Mouse (Mus musculus) MEL (cell line): ENCODE measurements at regions not wholly inside any gene's neighbourhood (a gene's known extent, or its start where the extent isn't known, plus 50 kb on each side); places are given as distances from the start of the nearest gene placed in this dataset.

Experiments
- DNase-seq: peaks from one replicate; pipeline ENCODE4 v3.0.0; 2011; ENCODE audit warnings: low read depth, low spot score
- H3K27ac ChIP-seq: 2 replicates; pipeline ENCODE4 v1.5.1; 2012; ENCODE audit warnings: low read depth, mild to moderate bottlenecking, control low read depth, low read length, moderate library complexity; ENCODE audit not compliant: control insufficient read depth
- H3K27me3 ChIP-seq, 2 experiments: fragments of 150-350 bp in 1 of 2; sonication (generic) in 1 of 2; 2 replicates each; pipeline ENCODE4 v1.6.1; 2012; ENCODE audit warnings: low read length in 2 of 2, mild to moderate bottlenecking in 2 of 2, improper control_type of control experiment in 1 of 2, moderate library complexity in 1 of 2; ENCODE audit not compliant: insufficient read depth in 2 of 2, control insufficient read depth in 1 of 2
- H3K36me3 ChIP-seq, 2 experiments: 2 replicates each; pipeline ENCODE4 v1.6.1; 2012 to 2014; ENCODE audit warnings: low read length in 2 of 2, improper control_type of control experiment in 1 of 2, inconsistent platforms in 1 of 2, mild to moderate bottlenecking in 1 of 2; ENCODE audit not compliant: insufficient read depth in 2 of 2, control insufficient read depth in 1 of 2
- H3K4me1 ChIP-seq, 2 experiments: fragments of 150-350 bp in 1 of 2; sonication (generic) in 1 of 2; 2 replicates each; pipeline ENCODE4 v1.6.1; 2012; ENCODE audit warnings: low read length in 2 of 2, improper control_type of control experiment in 1 of 2, mild to moderate bottlenecking in 1 of 2; ENCODE audit not compliant: insufficient read depth in 2 of 2, control insufficient read depth in 1 of 2
- H3K4me3 ChIP-seq, 2 experiments: fragments of 150-350 bp in 1 of 2; sonication (generic) in 1 of 2; 2 replicates each; pipeline ENCODE4 v1.5.1; 2012; ENCODE audit warnings: low read depth in 2 of 2, low read length in 2 of 2, mild to moderate bottlenecking in 2 of 2, moderate library complexity in 2 of 2, control low read depth in 1 of 2, improper control_type of control experiment in 1 of 2; ENCODE audit not compliant: control insufficient read depth in 1 of 2, insufficient read depth in 1 of 2
- H3K79me2 ChIP-seq: 2 replicates; pipeline ENCODE4 v1.6.1; 2012; ENCODE audit warnings: mild to moderate bottlenecking, low read length, moderate library complexity; ENCODE audit not compliant: control insufficient read depth, poor library complexity, insufficient read depth
- H3K9ac ChIP-seq: 2 replicates; pipeline ENCODE4 v1.6.1; 2012; ENCODE audit warnings: low read depth, mild to moderate bottlenecking, control low read depth, low read length, moderate library complexity; ENCODE audit not compliant: control insufficient read depth, poor library complexity, severe bottlenecking
- H3K9me3 ChIP-seq: fragments of 150-350 bp; sonication (generic); replicated peaks from 2 replicates; pipeline ENCODE4 v1.6.1; 2012; ENCODE audit warnings: mild to moderate bottlenecking, low read length, improper control_type of control experiment, moderate library complexity; ENCODE audit not compliant: insufficient read depth
- BHLHE40 ChIP-seq: IDR thresholded peaks from 2 replicates; pipeline ENCODE4 v1.6.1; 2012; ENCODE audit warnings: low read depth, mild to moderate bottlenecking, inconsistent platforms, low read length, improper control_type of control experiment, borderline replicate concordance
- CHD1 ChIP-seq: IDR thresholded peaks from 2 replicates; pipeline ENCODE4 v1.6.1; 2012; ENCODE audit warnings: low read depth, mild to moderate bottlenecking, inconsistent platforms, low read length, improper control_type of control experiment
- CHD2 ChIP-seq: IDR thresholded peaks from 2 replicates; pipeline ENCODE4 v1.6.1; 2011; ENCODE audit warnings: low read length, improper control_type of control experiment
- CTCF ChIP-seq, 3 experiments: IDR thresholded peaks in 2 of 3; conservative IDR thresholded peaks in 1 of 3; 2 replicates each; pipeline ENCODE4 v1.5.1; 2011 to 2012; ENCODE audit warnings: low read length in 3 of 3, low read depth in 2 of 3, mild to moderate bottlenecking in 2 of 3, improper control_type of control experiment in 1 of 3, inconsistent platforms in 1 of 3, mixed read lengths in 1 of 3, moderate library complexity in 1 of 3; ENCODE audit not compliant: control insufficient read depth in 1 of 3, insufficient read depth in 1 of 3, poor library complexity in 1 of 3, severe bottlenecking in 1 of 3
- EP300 ChIP-seq, 2 experiments: IDR thresholded peaks; 2 replicates each; pipeline ENCODE4 v1.6.1; 2011; ENCODE audit warnings: improper control_type of control experiment in 2 of 2, low read length in 2 of 2, low read depth in 1 of 2, mild to moderate bottlenecking in 1 of 2
- GABPA ChIP-seq: IDR thresholded peaks from 2 replicates; pipeline ENCODE4 v1.6.1; 2012; ENCODE audit warnings: low read depth, mild to moderate bottlenecking, inconsistent platforms, low read length, improper control_type of control experiment, moderate library complexity
- MAZ ChIP-seq: IDR thresholded peaks from 2 replicates; pipeline ENCODE4 v1.6.1; 2012; ENCODE audit warnings: low read depth, mild to moderate bottlenecking, inconsistent platforms, low read length, improper control_type of control experiment
- MEF2A ChIP-seq: IDR thresholded peaks from 2 replicates; pipeline ENCODE4 v1.6.1; 2014; ENCODE audit warnings: low read depth, mild to moderate bottlenecking, inconsistent platforms, low read length, improper control_type of control experiment; ENCODE audit not compliant: poor library complexity, insufficient replicate concordance, severe bottlenecking; ENCODE audit errors: extremely low read depth
- MYB ChIP-seq: IDR thresholded peaks from 2 replicates; pipeline ENCODE4 v1.6.1; 2011; ENCODE audit warnings: mild to moderate bottlenecking, low read depth, low read length, improper control_type of control experiment
- MYC ChIP-seq: IDR thresholded peaks from 2 replicates; pipeline ENCODE4 v1.6.1; 2011; ENCODE audit warnings: low read depth, mild to moderate bottlenecking, low read length, improper control_type of control experiment, moderate library complexity
- NELFE ChIP-seq: IDR thresholded peaks from 2 replicates; pipeline ENCODE4 v1.6.1; 2011; ENCODE audit warnings: low read depth, low read length, improper control_type of control experiment
- NRF1 ChIP-seq: IDR thresholded peaks from 2 replicates; pipeline ENCODE4 v1.6.1; 2014; ENCODE audit warnings: low read depth, mild to moderate bottlenecking, inconsistent platforms, low read length, improper control_type of control experiment, moderate library complexity; ENCODE audit not compliant: poor library complexity, insufficient read depth, severe bottlenecking
- POLR2A ChIP-seq, 2 experiments: IDR thresholded peaks; 2 replicates each; pipeline ENCODE4 v1.6.1; 2011 to 2012; ENCODE audit warnings: low read length in 2 of 2, mild to moderate bottlenecking in 2 of 2, control low read depth in 1 of 2, improper control_type of control experiment in 1 of 2, low read depth in 1 of 2, moderate library complexity in 1 of 2; ENCODE audit not compliant: control insufficient read depth in 1 of 2, insufficient read depth in 1 of 2, poor library complexity in 1 of 2
- RAD21 ChIP-seq: IDR thresholded peaks from 2 replicates; pipeline ENCODE4 v1.6.1; 2011; ENCODE audit warnings: mild to moderate bottlenecking, low read depth, low read length, improper control_type of control experiment
- TCF12 ChIP-seq: IDR thresholded peaks from 2 replicates; pipeline ENCODE4 v1.6.1; 2014; ENCODE audit warnings: low read depth, mild to moderate bottlenecking, inconsistent platforms, low read length, improper control_type of control experiment, moderate library complexity
- ZMIZ1 ChIP-seq: IDR thresholded peaks from 2 replicates; pipeline ENCODE4 v1.6.1; 2012; ENCODE audit warnings: low read depth, mild to moderate bottlenecking, inconsistent platforms, low read length, improper control_type of control experiment, moderate library complexity
- ZNF384 ChIP-seq: IDR thresholded peaks from 2 replicates; pipeline ENCODE4 v1.6.1; 2012; ENCODE audit warnings: low read depth, mild to moderate bottlenecking, inconsistent platforms, low read length, improper control_type of control experiment

DNA sequence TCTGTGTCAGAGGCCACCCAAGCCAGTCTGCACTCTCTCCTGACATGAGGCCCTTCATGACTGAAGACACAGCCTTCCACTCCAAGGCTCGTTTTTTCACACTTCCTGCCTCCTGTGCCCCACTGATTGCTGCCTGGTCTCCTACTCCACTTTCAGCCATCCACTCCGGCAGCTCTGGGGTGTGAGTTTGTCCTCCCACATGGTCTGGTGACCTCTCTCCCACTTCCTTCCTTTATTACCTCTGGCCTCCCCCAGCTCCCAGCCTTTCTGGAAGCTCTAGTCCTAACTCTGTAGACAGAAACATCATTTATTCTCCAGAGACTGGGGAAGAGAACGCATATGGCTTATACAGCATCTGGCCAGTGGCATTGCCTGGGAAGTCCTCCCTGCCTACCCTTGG lies 349.0 kb downstream of the Ptpru start:
- Histone ChIP-seq H3K4me1 (no peaks in the 10 kb centered on the region), H3K27me3 (no peaks in the 10 kb centered on the region), H3K9me3 (no peaks in the 10 kb centered on the region), H3K9ac (no peak overlapping the region), H3K36me3 (no peaks in the 10 kb centered on the region), H3K27ac (no peak overlapping the region), H3K79me2 (no peaks in the 10 kb centered on the region), H3K4me3 (no peak overlapping the region)
- no peak for TF ChIP-seq RAD21
- no peak for TF ChIP-seq NRF1
- no peak for TF ChIP-seq TCF12
- no peak for TF ChIP-seq CHD2
- TF ChIP-seq GABPA = no peak
- no peak for TF ChIP-seq MEF2A
- DNase-seq = no peak

DNA sequence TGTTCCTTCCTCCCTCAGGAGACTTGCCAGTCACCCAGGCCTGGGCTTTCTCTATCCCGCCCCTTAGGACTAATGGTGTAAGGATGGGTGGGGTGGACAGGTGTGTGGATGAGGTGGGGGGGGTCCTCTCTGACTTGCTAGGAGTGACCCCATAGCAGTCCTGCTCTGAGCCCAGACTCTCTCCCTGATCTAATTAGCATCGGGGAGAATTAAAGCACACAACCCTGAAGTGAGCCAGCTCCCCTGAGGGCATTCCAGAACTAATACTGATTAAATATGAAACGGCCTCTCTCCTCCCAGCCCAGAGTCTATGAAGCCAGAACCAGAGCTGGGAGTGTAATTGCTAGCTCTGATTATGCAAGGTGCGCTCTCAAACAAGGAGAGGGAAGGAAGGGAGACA lies 346.1 kb downstream of the Ptpru start:
- Histone ChIP-seq H3K27ac (no peak overlapping the region), H3K9me3 (no peaks in the 10 kb centered on the region), H3K4me3 (no peak overlapping the region), H3K9ac (no peak overlapping the region), H3K79me2 (no peaks in the 10 kb centered on the region), H3K36me3 (no peaks in the 10 kb centered on the region), H3K4me1 (no peaks in the 10 kb centered on the region), H3K27me3 (no peaks in the 10 kb centered on the region)
- DNase-seq = no peak
- TF ChIP-seq CHD2 = no peak
- TF ChIP-seq POLR2A (IDR thresholded peaks at IDR 0.05; ENCODE audit: control insufficient read depth in 1 of 2, insufficient read depth in 1 of 2, low read depth in 1 of 2, low read length in 2 of 2, poor library complexity in 1 of 2) = no peak
- TF ChIP-seq MEF2A = no peak
- TF ChIP-seq MAZ = no peak
- TF ChIP-seq ZMIZ1 = no peak
- no peak for TF ChIP-seq MYB
- no peak for TF ChIP-seq ZNF384
- TF ChIP-seq BHLHE40 = no peak
- no peak for TF ChIP-seq TCF12
- no peak for TF ChIP-seq CHD1
- no peak for TF ChIP-seq MYC
- no peak for TF ChIP-seq EP300 (IDR thresholded peaks at IDR 0.05; ENCODE audit: low read depth in 1 of 2, low read length in 2 of 2)
- TF ChIP-seq NELFE = no peak
- no peak for TF ChIP-seq CTCF (IDR thresholded peaks at IDR 0.05 in 2 of 3, conservative IDR thresholded peaks at IDR 0.05 in 1 of 3; ENCODE audit: control insufficient read depth in 1 of 3, insufficient read depth in 1 of 3, low read depth in 2 of 3, low read length in 3 of 3, poor library complexity in 1 of 3, severe bottlenecking in 1 of 3)
